Mouse (Mus musculus): Measurements from ENCODE around the gene 1700020D05Rik.

DNA sequence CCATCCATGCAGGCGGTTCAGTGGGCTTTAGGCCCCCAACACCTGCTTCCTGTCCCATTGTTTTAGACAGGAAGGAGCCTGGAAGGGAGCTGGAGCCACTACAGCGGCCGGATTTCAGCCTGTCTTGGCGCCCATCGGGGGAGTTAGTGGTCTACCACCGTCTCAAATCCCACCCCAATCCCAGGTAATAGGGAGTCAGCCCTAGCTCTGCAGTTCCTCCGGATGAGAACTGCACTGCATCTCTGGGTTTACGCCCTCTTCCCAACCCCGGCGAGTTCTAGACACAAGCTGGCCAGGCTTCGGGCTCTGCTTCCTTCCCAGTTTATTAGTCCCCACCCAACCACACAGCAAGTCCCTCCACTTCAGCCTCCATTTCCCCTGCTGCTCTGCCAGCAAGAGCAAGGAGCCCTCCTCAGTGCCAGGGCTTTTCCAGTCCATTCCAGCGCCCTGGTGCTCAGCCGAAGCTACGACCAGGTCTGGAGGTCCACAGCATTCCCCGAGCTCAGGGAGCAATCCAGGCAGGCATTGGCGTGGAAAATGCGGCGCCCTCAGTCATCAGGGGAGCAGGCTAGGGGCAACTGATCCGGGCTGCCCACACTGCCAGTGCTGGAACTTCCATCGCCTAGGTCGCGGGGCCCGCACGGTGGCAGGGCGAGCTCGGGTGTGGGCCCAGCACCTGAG, 47.2 kb downstream of the 1700020D05Rik start:
- TF ChIP-seq GATA1 (IDR thresholded peaks at IDR 0.05; ENCODE audit: low read length) (no peak), TAL1 (IDR thresholded peaks at IDR 0.05; ENCODE audit: low read length) (no peak)
